Mouse (Mus musculus) hindbrain, embryonic 11.5 days (tissue): ENCODE data around the gene Wdr25. TPM values are rescaled to one million over a fixed set of nuclear protein-coding genes. Genes with fewer than 3 reads are reported as not detected.
A peak's percentile ranks its signal among the peaks of the same experiment; 100 is the strongest.

Experiments
- ATAC-seq: fragments of 200-750 bp; cut with Nextera tagmentation; 2 replicates; pipeline ENCODE4 v1.8.0; 2017; ENCODE audit warnings: mild to moderate bottlenecking, moderate TSS enrichment, moderate library complexity; ENCODE audit not compliant: low FRiP score
- DNase-seq: peaks from one replicate; pipeline ENCODE4 v3.0.0-alpha.2; 2015; ENCODE audit warnings: low spot score
- H3K27ac ChIP-seq: fragments of 300-500 bp; sonication (generic); 2 replicates; pipeline ENCODE4 v1.5.1; 2014; ENCODE audit warnings: mild to moderate bottlenecking, low read depth, low read length
- H3K27me3 ChIP-seq: fragments of 300-500 bp; sonication (generic); 2 replicates; pipeline ENCODE4 v1.6.1; 2014; ENCODE audit warnings: mild to moderate bottlenecking, low read length, moderate library complexity, mixed read lengths; ENCODE audit not compliant: control insufficient read depth, insufficient read depth
- H3K36me3 ChIP-seq: fragments of 300-500 bp; sonication (generic); 2 replicates; pipeline ENCODE4 v1.6.1; 2014; ENCODE audit warnings: mild to moderate bottlenecking, low read length, moderate library complexity, mixed read lengths; ENCODE audit not compliant: control insufficient read depth, insufficient read depth
- H3K4me1 ChIP-seq: fragments of 300-500 bp; sonication (generic); replicated peaks from 2 replicates; pipeline ENCODE4 v1.6.1; 2014; ENCODE audit warnings: low read length, mixed read lengths; ENCODE audit not compliant: control insufficient read depth, insufficient read depth
- H3K4me2 ChIP-seq: fragments of 300-500 bp; sonication (generic); replicated peaks from 2 replicates; pipeline ENCODE4 v1.6.1; 2014; ENCODE audit warnings: mild to moderate bottlenecking, low read depth, low read length
- H3K4me3 ChIP-seq: fragments of 300-500 bp; sonication (generic); 2 replicates; pipeline ENCODE4 v1.5.1; 2014; ENCODE audit warnings: low read depth, low read length
- H3K9ac ChIP-seq: fragments of 300-500 bp; sonication (generic); 2 replicates; pipeline ENCODE4 v1.6.1; 2014; ENCODE audit warnings: low read depth, low read length
- H3K9me3 ChIP-seq: fragments of 300-500 bp; sonication (generic); 2 replicates; pipeline ENCODE4 v1.6.1; 2016; ENCODE audit warnings: low read length; ENCODE audit not compliant: control insufficient read depth
- WGBS: fragments of 180-500 bp; shearing (Covaris S2); extraction: QIAGEN DNeasy Blood & Tissue Kit; methylation state at CpG from one replicate; pipeline ENCODE4 v1.1.7; 2014; 5-methylcytosine and 5-hydroxymethylcytosine counted together
- polyA plus RNA-seq: library from polyadenylated mRNA; unstranded; fragments of >200 nt; fragmentation: Nextera tagmentation; extraction: Ambion mirVana; gene quantifications from 2 replicates; pipeline ENCODE4 v1.2.1, GENCODE M21; 2014

The Wdr25 gene
- polyA plus RNA-seq, 1 experiment from 2014 or later = 5.4 TPM

GRCm38 (mm10) chr12:108968031-108968430, 74.6 kb downstream of the Wdr25 start:
- Histone ChIP-seq H3K27ac (no peak overlapping the region), H3K36me3 (no peaks in the 10 kb centered on the region), H3K4me1 (no peaks in the 10 kb centered on the region), H3K9me3 (no peaks in the 10 kb centered on the region), H3K9ac (no peak overlapping the region), H3K4me3 (no peak overlapping the region), H3K27me3 (no peaks in the 10 kb centered on the region), H3K4me2 (no peak overlapping the region)
- DNase-seq = no peak
- WGBS = 90% methylated on average over 10 of the region's 10 CpGs
- no peak for ATAC-seq

- H3K27me3 ChIP-seq = no peaks in the 10 kb centered on the region
- H3K4me2 ChIP-seq = no peak overlapping the region
- H3K4me3 ChIP-seq = no peak overlapping the region
- H3K36me3 ChIP-seq = no peaks in the 10 kb centered on the region
- H3K27ac ChIP-seq = no peak overlapping the region
- H3K9ac ChIP-seq = no peak overlapping the region
- WGBS = 89% methylated on average over 9 of the region's 9 CpGs
- ATAC-seq (no peak), DNase-seq (no peak)
- no peaks in the 10 kb centered on the region for H3K4me1 ChIP-seq
- H3K9me3 ChIP-seq = no peaks in the 10 kb centered on the region
Observed at GRCm38 (mm10) chr12:108971446-108971845, 78.0 kb downstream of the Wdr25 start.

- WGBS = 93% methylated on average over 14 of the region's 14 CpGs
- ATAC-seq (no peak), DNase-seq (no peak)
- Histone ChIP-seq H3K27ac (no peak overlapping the region), H3K9me3 (no peaks in the 10 kb centered on the region), H3K4me2 (no peak overlapping the region), H3K36me3 (no peaks in the 10 kb centered on the region), H3K27me3 (no peaks in the 10 kb centered on the region), H3K4me1 (no peaks in the 10 kb centered on the region), H3K9ac (no peak overlapping the region), H3K4me3 (no peak overlapping the region)
Observed at GRCm38 (mm10) chr12:108972234-108972633, 78.8 kb downstream of the Wdr25 start.

GRCm38 (mm10) chr12:108979977-108980376, 86.5 kb downstream of the Wdr25 start:
- H3K27me3 ChIP-seq = no peaks in the 10 kb centered on the region
- H3K9ac ChIP-seq = no peak overlapping the region
- H3K36me3 ChIP-seq = no peaks in the 10 kb centered on the region
- H3K4me3 ChIP-seq = no peak overlapping the region
- WGBS = 24% methylated on average over 10 of the region's 10 CpGs
- DNase-seq = peak; percentile 41
- ATAC-seq = peak; percentile 60; the same call in 1 of the 2 replicates
- H3K27ac ChIP-seq = no peak overlapping the region
- H3K4me1 ChIP-seq = peaks cover 6% of the 10 kb centered on the region; the same call in 1 of the 2 replicates
- H3K4me2 ChIP-seq = no peak overlapping the region
- no peaks in the 10 kb centered on the region for H3K9me3 ChIP-seq

- no peaks in the 10 kb centered on the region for H3K27me3 ChIP-seq
- H3K9ac ChIP-seq = no peak overlapping the region
- no peaks in the 10 kb centered on the region for H3K9me3 ChIP-seq
- DNase-seq (no peak), ATAC-seq (no peak)
- peaks cover 6% of the 10 kb centered on the region; the same call in 1 of the 2 replicates for H3K4me1 ChIP-seq
- 70% methylated on average over 14 of the region's 14 CpGs for WGBS
- H3K4me3 ChIP-seq = no peak overlapping the region
- H3K4me2 ChIP-seq = no peak overlapping the region
- H3K36me3 ChIP-seq = no peaks in the 10 kb centered on the region
- H3K27ac ChIP-seq = peak overlapping the region; percentile 63
Observed at GRCm38 (mm10) chr12:108981941-108982683, 88.7 kb downstream of the Wdr25 start.

- H3K9me3 ChIP-seq = no peaks in the 10 kb centered on the region
- H3K4me1 ChIP-seq = peaks cover 6% of the 10 kb centered on the region; the same call in 1 of the 2 replicates
- DNase-seq (peak; percentile 25), ATAC-seq (0 out of 2 replicates have a peak, but pooled peaks have one; percentile 27)
- H3K36me3 ChIP-seq = no peaks in the 10 kb centered on the region
- no peak overlapping the region for H3K9ac ChIP-seq
- peak overlapping the region; percentile 36; the same call in 1 of the 2 replicates for H3K27ac ChIP-seq
- no peaks in the 10 kb centered on the region for H3K27me3 ChIP-seq
- H3K4me2 ChIP-seq = no peak overlapping the region
- H3K4me3 ChIP-seq = no peak overlapping the region
- WGBS = 62% methylated on average over 6 of the region's 6 CpGs
Observed at GRCm38 (mm10) chr12:108982684-108982960, 89.2 kb downstream of the Wdr25 start.

GRCm38 (mm10) chr12:108983496-108983895, 90.1 kb downstream of the Wdr25 start:
- no peak overlapping the region for H3K4me2 ChIP-seq
- no peaks in the 10 kb centered on the region for H3K9me3 ChIP-seq
- no peaks in the 10 kb centered on the region for H3K36me3 ChIP-seq
- no peak overlapping the region for H3K4me3 ChIP-seq
- no peak overlapping the region for H3K27ac ChIP-seq
- H3K4me1 ChIP-seq = peaks cover 6% of the 10 kb centered on the region; the same call in 1 of the 2 replicates
- ATAC-seq (no peak), DNase-seq (no peak)
- WGBS = 91% methylated on average over 6 of the region's 6 CpGs
- H3K27me3 ChIP-seq = no peaks in the 10 kb centered on the region
- H3K9ac ChIP-seq = no peak overlapping the region

- Histone ChIP-seq H3K9ac (no peak overlapping the region), H3K4me3 (no peak overlapping the region), H3K27me3 (no peaks in the 10 kb centered on the region), H3K4me2 (no peak overlapping the region), H3K4me1 (peaks cover 3% of the 10 kb centered on the region; the same call in 1 of the 2 replicates), H3K9me3 (no peaks in the 10 kb centered on the region), H3K27ac (peak overlapping the region; percentile 52), H3K36me3 (no peaks in the 10 kb centered on the region)
- no peak for DNase-seq
- 73% methylated on average over 8 of the region's 8 CpGs for WGBS
- ATAC-seq = no peak
Observed at GRCm38 (mm10) chr12:108984471-108984870, 91.0 kb downstream of the Wdr25 start.

- no peaks in the 10 kb centered on the region for H3K9me3 ChIP-seq
- peak overlapping the region; percentile 52; the same call in 1 of the 2 replicates for H3K27ac ChIP-seq
- no peaks in the 10 kb centered on the region for H3K36me3 ChIP-seq
- 66% methylated on average over 6 of the region's 6 CpGs for WGBS
- no peaks in the 10 kb centered on the region; the same call in 1 of the 2 replicates for H3K4me1 ChIP-seq
- H3K9ac ChIP-seq = no peak overlapping the region
- ATAC-seq (no peak), DNase-seq (no peak)
- no peaks in the 10 kb centered on the region for H3K27me3 ChIP-seq
- H3K4me3 ChIP-seq = no peak overlapping the region
- H3K4me2 ChIP-seq = no peak overlapping the region
Observed at GRCm38 (mm10) chr12:108985025-108985424, 91.6 kb downstream of the Wdr25 start.
